Mouse (Mus musculus): Measurements from ENCODE around the gene 4921504E06Rik.

The 4921504E06Rik gene

DNA sequence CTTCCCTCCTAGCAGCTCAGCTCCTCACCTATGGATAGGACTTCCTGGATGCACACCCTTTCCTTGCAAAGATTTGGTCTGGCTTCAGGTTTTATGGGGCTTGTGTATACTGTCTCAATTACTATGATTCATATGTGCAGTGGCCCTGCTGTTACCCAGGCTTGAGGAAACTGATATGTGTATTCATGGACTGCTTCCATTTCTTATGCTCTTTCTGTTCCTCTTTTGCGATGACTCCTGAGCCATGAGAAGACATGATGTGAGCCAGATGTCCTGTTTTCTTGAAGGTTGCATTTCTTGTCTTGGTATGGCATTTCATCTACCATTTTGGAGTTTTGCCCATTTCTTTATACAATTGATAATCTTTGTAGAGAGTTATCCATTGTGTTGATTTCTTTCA, 48.0 kb downstream of the 4921504E06Rik start:
- no peak for DNase-seq (ENCODE audit: low spot score in 2 of 2)

DNA sequence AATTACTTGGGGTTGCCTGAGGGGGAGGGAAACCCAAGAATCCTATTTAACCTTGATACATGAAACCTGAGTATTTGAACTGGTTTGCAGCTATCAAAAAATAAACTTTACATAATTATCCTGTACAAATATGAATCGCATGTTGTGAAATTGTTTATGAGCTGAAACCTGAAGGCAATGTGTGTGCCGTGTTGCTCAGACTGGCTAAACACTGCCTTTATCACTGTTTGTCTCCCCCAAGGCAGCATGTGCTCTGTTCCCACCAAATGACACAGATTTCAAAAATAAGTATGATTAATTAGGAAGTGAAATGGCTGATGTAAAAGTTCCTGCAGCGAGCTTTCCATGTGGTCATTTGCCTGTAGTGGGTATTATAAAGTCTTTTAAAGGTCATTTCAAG, 63.5 kb downstream of the 4921504E06Rik start:
- no peak for DNase-seq (ENCODE audit: low spot score in 2 of 2)

DNA sequence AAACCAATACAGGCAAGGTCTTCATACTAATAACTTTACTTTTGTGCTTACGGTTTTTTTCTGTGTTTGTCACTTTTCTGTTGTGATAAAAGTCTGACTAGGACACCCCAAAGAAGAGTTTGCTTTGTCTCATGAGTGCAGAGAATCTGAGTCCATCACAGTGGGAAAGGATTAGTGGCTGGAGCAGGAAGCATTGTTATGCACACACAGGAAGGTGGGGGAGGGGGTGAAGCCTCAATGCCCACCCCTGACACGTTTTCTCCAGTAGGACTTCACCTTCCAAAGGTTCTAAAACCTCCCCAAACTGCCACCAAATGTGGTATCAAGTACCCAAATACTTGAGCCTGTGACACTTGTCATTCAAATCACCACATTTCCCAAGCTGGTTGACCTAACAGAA, 91.8 kb downstream of the 4921504E06Rik start:
- no peak for DNase-seq (ENCODE audit: low spot score in 2 of 2)

DNA sequence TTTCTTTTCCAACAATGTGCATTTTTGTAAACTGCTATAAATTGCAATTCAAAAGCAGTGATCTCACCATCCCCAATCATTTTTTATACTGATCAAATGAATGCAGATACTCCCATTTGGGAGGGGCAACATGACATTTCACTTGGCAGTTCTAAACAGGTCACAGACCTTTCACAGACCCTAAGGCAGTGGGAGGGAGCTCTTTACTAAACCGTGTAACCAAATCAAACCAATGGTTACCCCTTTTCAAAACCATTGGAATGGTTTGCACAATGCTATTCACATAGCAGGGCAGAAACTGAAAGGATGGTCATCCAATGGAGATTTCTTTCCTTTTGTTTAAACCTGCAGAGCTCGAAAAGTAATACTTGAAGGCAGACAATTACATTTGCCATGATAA, 94.9 kb downstream of the 4921504E06Rik start:
- DNase-seq (ENCODE audit: low spot score in 2 of 2): no peak

DNA sequence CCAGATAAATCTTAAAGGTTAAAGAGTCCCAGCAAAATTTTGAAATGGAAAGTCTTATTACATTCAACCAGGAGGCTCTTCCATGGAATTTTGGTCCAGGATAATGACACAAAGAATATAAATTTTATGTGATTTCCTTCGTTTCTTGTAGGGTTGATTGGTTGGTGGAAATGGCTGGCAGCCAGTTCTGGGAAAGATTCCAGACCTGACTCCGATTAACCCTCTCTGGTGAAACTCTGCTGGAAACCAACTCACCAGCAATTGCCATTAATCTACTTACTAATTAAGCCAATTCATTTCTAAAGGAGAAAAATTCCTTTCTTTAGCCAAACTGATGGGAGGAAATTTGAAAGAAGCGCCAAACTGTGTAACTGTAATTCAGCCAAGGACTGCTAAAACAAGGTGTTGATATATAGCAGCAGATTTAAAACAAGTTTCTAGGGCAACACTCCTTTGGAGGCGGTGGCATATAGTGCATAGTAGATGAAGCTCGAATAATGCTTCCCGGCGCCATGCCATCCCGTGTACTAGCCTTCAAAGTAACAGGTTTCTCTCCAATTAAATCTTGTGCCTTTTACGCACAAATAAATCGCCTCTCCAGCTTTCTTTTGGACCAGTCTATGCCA, 97.7 kb downstream of the 4921504E06Rik start:
- DNase-seq (ENCODE audit: low spot score in 2 of 2): no peak

DNA sequence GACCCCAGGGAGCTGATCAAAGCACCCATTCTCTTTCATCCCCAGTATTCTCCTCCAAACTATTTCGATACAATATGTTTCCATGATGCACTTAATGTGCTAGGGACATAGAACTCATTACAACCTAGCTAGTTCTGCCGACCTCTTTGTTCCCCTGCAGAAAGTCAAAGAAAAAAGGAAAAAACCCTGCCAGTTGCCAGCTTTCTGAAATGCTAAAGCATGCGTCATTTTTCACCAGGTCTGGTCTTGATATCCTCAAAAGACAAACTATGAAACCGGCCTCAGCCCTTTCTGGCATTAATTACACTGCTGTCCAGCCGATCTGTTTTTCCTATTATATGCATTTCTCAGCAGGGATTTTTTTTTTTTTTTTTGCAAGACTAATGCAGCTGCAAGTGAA, 98.5 kb downstream of the 4921504E06Rik start:
- no peak for DNase-seq (ENCODE audit: low spot score in 2 of 2)

DNA sequence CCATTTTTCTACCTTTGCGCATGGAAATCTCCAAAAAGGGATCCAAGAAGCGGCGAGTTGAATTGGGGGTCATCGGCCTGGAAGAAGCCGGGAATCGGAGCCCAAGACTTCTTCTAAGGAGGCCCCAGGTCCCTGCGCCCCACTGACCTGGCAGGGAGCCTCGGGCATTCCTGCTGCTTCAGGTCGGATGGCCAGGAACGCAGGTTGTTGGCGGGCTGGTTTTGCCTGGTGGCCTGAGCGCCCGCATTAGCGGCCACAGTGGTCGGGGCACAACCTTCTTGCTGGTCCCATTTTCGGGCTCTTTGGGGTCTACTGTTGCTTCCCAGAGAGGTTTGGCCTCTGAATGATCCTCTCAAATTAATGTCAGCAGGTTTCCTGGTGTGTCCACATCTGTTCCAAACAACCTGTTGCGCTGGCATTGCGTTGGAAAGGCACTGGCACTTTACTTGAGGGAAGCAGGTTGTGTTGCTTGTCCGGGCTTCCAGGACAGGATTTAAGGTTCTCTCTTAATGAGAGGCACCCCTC, 101.1 kb downstream of the 4921504E06Rik start:
- DNase-seq (ENCODE audit: low spot score in 2 of 2): no peak

DNA sequence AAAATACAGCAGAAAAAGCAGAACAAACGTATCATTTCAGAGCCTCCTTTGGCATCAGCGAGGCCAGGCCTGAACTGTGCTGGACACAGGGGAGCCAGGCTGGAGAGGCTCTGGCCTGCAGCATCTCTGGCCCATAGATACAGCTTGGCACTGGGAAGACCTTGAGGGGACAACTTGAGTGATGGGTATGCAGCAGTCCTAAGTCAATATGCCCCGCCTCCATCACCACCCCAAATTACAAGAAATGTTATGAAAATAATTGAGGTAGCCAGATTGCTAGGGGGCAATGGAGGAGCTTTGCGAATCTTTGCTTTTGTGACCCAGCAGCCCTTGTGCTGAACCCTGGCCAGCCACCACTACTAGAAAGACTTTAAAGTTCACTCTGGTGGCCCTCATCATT, 104.4 kb downstream of the 4921504E06Rik start:
- no peak for DNase-seq (ENCODE audit: low spot score in 2 of 2)

DNA sequence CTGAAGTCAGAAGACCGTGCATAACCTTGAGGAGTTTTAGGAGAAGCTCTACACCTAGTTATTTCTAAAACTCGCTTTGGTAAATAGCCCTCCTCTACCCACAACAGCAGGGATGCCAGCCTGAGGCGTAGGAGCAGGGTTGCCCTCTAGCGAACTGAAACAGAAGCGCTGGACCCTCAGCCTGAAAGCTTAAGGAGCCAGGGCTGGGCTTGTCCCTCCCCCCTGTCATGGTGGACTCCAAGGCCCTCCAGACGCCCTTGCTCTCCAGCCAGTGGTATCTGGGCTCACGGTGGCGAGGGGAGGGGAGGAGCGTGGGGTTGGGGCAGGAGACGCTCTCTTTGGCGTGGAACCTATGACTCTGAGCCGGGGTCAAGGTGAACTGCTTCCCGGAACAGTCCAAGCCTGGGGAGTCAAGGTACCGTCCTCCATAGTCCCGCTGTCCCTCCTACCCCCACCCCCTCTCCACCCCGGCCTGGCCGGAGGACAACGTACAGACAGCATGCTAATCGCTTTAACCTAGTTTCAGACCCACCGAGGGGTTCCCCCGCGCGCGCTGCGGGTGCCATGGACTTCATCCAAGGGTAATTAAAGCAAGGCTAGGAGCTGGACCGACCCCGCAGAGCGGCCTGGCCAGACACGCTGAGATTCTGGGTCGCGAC, 105.5 kb downstream of the 4921504E06Rik start:
- no peak for DNase-seq (ENCODE audit: low spot score in 2 of 2)

DNA sequence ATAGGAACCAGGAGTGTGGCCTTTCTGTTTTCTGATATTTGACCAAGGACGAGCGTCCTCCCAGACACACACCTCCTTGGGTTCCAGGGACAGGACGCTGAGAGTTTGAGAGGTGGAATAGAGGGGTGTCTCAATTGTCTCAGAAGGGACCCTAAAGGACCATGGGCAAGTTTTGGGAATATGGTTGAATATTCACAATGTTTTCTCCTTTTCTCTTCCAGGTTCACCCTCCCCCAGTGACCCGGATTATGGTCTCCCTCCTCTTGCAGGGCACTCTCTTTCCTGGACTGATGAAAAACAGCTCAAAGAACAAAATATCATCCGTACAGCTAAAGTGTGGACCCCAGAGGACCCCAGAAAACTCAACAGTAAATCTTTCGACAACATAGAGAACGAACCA, 107.0 kb downstream of the 4921504E06Rik start:
- no peak for DNase-seq (ENCODE audit: low spot score in 2 of 2)

DNA sequence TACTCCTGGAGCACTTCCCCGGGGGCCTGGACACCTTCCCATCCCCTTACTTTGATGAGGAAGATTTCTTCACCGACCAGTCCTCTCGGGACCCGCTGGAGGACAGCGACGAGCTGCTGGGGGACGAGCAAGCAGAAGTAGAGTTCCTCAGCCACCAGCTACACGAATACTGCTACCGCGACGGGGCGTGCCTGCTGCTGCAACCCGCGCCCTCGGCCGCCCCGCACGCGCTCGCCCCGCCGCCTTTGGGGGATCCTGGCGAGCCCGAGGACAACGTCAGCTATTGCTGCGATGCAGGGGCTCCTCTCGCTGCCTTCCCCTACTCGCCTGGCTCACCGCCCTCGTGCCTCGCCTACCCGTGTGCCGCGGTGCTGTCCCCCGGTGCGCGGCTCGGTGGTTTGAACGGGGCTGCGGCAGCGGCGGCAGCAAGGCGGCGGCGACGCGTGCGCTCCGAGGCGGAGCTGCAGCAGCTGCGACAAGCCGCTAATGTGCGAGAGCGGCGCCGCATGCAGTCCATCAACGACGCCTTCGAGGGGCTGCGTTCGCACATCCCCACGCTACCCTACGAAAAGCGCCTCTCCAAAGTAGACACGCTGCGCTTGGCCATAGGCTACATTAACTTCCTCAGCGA, 107.7 kb downstream of the 4921504E06Rik start:
- no peak for DNase-seq (ENCODE audit: low spot score in 2 of 2)

DNA sequence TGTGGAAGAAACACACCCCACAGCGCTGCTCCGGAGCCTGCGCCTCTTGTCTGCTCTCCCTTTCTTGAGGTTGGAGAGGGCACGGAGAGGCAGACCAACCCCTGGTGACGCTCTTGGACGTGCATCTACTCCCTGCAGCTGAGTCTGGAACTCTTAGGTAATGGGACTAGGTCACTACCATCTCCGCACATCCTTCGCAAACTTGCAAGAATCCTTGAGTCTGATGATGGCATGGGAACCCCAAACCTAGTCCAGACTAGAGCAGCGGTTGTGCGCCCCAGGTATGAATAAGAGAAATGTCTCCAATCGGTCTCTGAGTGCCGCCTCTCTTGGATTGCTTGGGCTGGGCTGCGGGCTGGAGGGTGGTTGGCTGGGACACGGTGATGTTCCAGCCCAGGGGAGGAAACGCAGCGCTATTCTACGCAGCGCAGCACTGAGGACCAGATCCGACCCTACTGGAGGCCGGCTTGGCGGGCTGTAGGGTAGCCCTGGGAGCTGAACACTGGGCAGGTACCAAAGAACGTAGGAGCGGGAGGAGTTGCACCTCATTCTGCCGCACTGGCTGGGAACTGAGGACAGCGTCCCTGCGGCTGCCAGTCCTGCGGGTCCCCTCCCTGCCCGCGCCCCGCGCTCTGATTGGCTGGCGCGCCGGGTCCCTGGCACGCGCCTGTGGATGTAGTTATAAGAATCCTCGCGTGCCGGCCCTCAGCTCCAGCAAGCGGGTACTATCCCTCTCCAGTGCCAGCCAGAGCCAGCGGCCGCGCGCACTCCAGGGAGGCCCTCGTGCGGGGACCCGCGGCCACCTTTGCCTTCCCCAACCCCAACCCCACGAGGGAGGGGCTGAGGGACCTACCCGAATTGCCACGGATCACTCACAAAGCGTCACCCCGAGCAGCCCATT, 108.5 kb downstream of the 4921504E06Rik start, which contains the start of gene Ptf1a:
Gene Ptf1a, plus strand, starts transcription at position 733 of the 901 bp plus-strand sequence.
- DNase-seq (ENCODE audit: low spot score in 2 of 2): no peak

DNA sequence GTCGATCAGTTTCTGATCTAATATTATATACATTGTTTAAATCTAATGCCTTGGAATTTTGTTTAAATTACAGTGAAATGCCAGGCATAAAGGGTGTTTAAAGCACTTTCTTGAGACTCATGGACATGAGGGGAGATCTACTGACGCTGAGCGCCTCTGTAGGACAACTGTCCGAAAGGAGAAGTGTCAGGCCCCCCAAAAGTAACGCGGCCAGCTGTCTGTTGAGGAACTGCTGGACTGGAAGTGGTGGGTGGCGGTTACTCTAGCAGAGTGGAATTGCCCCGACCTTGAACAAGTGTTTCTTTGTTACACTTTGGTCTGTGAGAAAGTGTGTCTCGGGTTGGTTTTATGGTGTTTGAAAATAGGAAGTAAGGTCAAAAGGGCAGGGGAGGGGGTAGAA, 109.4 kb downstream of the 4921504E06Rik start:
- DNase-seq (ENCODE audit: low spot score in 2 of 2): no peak

DNA sequence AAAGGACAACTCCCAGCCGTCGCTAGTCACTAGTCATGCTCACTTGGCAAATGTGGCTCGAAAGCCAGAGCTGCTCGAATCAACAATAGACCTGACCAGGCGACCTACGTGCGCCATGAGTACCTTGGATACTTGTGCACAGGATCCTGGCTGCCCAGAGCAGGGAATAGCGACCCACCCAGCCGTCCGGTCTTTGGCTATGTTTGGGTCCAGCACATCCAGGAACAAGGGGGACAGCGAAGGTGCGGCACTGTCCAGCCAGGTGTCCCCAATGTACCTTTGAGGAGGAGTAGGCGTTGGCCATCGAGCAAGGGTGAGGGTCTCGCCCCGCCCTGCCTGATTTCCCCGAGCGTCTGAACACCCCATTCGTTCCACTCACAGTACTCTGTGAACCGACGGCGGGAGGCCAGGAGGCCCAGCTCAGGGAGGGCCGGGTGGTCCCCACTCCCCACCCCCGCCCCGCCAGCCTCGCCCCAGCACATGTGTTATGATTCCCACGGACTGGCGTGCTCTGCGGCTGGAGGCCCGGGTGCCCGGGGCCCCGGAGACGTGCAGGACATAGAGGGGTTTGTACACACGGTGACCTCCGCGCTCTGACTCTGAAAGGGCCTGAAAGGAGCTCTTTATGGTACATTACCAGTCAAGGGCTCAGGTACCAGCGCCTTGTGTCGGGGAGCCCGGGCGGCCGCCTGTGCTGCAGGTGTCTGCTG, 121.9 kb downstream of the 4921504E06Rik start:
- DNase-seq (ENCODE audit: low spot score in 2 of 2): no peak

DNA sequence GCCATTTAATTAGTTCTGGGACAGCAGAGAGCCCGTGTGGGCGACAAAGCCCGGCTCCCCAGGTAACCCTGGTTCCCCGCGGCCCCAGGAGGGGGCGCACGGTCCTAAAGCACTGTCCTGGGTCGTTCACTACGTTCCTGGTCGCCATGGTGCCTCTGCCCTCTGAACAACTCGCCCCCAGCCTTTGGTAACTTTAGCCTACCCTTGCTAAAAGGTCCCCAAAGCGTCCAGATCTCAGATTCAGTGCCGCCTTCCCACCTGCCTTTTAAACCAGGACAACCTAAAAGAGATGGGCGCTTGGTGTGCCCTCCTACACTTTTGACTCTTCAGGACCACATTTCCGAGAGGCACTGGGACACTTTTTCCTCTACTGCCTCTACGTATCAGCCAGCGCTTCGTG, 122.5 kb downstream of the 4921504E06Rik start:
- DNase-seq (ENCODE audit: low spot score in 2 of 2): no peak

DNA sequence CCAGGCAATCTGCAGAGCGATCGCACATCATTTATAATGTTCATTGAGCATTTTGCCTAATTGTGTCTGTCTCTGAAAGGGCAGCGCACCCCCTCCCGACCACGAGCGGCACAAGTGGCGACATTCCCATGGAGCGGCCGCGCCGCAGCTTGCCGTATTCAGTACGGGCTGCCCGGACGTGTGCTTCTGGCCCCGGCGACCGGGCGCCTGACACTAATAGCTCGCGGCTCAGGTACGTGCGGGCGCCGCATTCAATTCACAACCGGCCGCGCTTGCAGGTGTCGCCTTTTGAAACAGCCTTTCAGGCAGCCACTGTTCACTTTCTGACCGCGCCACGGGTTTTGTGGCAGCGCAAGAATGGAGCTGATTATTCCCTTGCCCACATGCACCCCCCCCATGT, 123.0 kb downstream of the 4921504E06Rik start:
- no peak for DNase-seq (ENCODE audit: low spot score in 2 of 2)

DNA sequence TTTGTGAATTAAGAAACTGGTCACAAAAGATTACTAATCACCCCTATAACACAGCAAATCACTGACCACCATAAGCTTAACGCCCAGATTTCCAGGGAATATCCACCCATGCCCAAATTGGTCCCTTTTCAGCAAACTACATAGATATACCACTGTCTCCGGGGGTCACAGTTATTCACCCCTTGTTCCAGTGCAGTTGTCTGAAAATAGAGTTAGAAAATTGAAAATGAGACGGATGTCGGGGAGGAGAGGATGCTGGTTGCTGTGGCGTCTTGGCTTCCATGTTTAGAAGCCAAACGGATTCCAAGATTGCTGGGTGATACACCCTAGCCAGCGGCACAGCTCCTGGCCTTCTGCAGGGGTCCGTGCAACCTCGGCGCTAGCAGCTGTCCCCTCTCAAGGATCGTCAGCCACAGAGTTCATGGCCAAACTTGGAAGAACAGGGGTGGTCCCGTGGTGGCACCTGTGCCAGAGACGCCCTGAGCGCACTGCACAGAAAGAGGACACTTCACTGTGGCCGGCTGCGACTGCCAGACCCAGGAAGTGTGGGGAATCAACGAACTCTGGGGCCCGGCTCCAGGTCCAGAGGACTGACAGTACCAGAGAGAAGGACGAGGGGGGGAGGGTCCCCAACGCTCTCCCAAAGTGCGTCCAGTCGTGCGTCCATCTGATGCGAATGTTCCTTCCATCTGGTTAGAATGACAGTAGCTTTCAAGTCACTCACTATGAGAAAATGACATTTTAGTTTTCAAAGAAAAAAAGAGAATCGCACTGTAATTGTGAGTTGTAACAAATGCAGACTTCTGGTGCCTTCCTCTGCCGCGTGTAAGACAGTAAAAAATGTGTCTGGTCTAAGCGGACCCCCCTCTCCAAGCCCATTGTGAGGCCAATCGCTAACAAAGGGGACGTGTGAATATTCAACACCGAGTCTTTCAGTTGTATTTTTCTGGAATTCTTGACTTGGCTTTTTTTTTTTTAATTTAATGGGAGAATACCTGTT, 123.7 kb downstream of the 4921504E06Rik start:
- no peak for DNase-seq (ENCODE audit: low spot score in 2 of 2)

DNA sequence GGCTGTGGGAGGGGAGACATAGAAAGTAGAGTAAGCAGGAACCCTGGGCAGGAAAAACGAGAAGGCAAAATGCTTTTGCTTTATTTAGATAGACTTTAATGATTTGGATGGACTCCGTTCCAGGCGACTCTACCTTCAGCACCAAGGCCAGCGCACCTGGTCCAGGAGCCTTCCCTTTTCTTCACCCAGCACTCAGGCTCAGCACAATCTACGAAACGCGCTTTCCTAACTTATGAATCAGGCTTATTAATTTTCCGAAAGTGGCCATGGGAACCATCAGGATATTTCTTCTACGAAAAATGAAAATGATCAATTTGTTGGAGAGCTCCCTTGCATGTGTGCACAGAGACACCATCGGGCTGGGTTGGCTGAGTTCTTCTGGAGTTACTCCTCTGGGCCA, 124.7 kb downstream of the 4921504E06Rik start:
- no peak for DNase-seq (ENCODE audit: low spot score in 2 of 2)

DNA sequence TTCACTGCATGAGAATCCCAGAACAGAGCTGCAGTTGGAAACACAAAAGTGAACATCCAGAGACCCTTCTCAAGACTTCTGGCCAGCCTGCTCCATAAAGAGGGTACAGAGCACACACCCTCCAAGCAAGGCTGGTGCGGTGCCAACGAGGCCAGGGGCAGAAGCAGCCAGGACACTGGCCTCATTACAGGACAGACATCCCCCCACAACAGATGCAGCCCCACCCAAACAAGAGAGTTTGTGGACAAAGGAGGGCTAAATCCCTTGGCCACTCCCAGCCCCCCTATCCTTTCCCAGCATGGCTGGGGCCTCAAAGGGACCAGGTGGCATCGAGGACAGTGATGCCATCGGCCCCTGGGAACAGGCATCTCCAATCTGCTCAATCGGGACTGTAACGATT, 130.6 kb downstream of the 4921504E06Rik start:
- DNase-seq (ENCODE audit: low spot score in 2 of 2): no peak

DNA sequence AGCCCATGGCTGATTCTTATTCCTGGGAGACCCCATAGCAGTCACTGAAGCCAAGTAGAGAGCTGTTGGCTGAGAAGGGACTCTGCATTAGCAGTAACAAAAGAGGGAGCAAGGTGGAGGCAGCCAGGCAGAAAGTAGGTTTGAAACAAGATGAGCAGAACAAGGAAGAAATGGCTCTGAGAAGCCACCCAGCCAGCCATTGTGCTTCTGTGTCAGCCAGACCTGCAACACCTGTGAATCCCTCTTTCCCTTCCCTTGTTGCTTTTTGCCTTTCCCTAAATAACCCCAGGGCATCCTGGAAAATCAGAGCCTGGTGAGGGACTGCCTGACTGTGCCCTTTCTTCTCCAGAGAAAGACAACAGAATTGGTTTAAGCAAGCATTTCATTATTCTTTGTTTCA, 131.5 kb downstream of the 4921504E06Rik start:
- no peak for DNase-seq (ENCODE audit: low spot score in 2 of 2)
